Mouse (Mus musculus) midbrain, postnatal 0 days (tissue): Measurements from ENCODE around the gene Ears2. TPM values are rescaled to one million over a fixed set of nuclear protein-coding genes. Genes with fewer than 3 reads are reported as not detected.

Source experiments
- ATAC-seq: fragments of 200-750 bp; cut with Nextera tagmentation; 2 replicates; pipeline ENCODE4 v1.8.0; 2017; ENCODE audit warnings: moderate number of reproducible peaks, mild to moderate bottlenecking, moderate TSS enrichment, moderate library complexity; ENCODE audit not compliant: low FRiP score
- DNase-seq: peaks from one replicate; pipeline ENCODE4 v3.0.0-alpha.2; 2015; ENCODE audit warnings: low spot score
- H3K27ac ChIP-seq: fragments of 300-500 bp; sonication (generic); 2 replicates; pipeline ENCODE4 v1.5.1; 2014; ENCODE audit warnings: low read depth, mild to moderate bottlenecking, low read length, mixed read lengths
- H3K27me3 ChIP-seq: fragments of 300-500 bp; sonication (generic); 2 replicates; pipeline ENCODE4 v1.6.1; 2014; ENCODE audit warnings: low read length, control low read depth, mixed read lengths; ENCODE audit not compliant: insufficient read depth
- H3K36me3 ChIP-seq: fragments of 300-500 bp; sonication (generic); 2 replicates; pipeline ENCODE4 v1.6.1; 2014; ENCODE audit warnings: low read length, control low read depth, mixed read lengths; ENCODE audit not compliant: insufficient read depth
- H3K4me1 ChIP-seq: fragments of 300-500 bp; sonication (generic); 2 replicates; pipeline ENCODE4 v1.6.1; 2014; ENCODE audit warnings: mild to moderate bottlenecking, control low read depth, antibody characterized with exemption, low read length, mixed read lengths; ENCODE audit not compliant: insufficient read depth
- H3K4me2 ChIP-seq: fragments of 300-500 bp; sonication (generic); 2 replicates; pipeline ENCODE4 v1.6.1; 2014; ENCODE audit warnings: low read depth, mild to moderate bottlenecking, low read length, mixed read lengths; ENCODE audit not compliant: poor library complexity, severe bottlenecking
- H3K4me3 ChIP-seq: fragments of 300-500 bp; sonication (generic); 2 replicates; pipeline ENCODE4 v1.5.1; 2014; ENCODE audit warnings: low read depth, mild to moderate bottlenecking, low read length, moderate library complexity
- H3K9ac ChIP-seq: fragments of 300-500 bp; sonication (generic); replicated peaks from 2 replicates; pipeline ENCODE4 v1.6.1; 2014; ENCODE audit warnings: mild to moderate bottlenecking, low read length, moderate library complexity, mixed read lengths; ENCODE audit not compliant: poor library complexity, severe bottlenecking
- H3K9me3 ChIP-seq: fragments of 300-500 bp; sonication (generic); 2 replicates; pipeline ENCODE4 v1.6.1; 2016; ENCODE audit warnings: low read length, control low read depth
- CTCF ChIP-seq: IDR thresholded peaks from 2 replicates; pipeline ENCODE4 v1.5.1; 2016; ENCODE audit warnings: antibody characterized with exemption, mild to moderate bottlenecking
- WGBS: fragments of 180-500 bp; shearing (Covaris S2); extraction: QIAGEN DNeasy Blood & Tissue Kit; methylation state at CpG from one replicate; pipeline ENCODE4 v1.1.7; 2014; 5-methylcytosine and 5-hydroxymethylcytosine counted together
- polyA plus RNA-seq: library from polyadenylated mRNA; unstranded; fragments of >200 nt; fragmentation: Nextera tagmentation; extraction: Ambion mirVana; gene quantifications from 2 replicates; pipeline ENCODE4 v1.2.1, GENCODE M21; 2015
- total RNA-seq: library from RNA; depleted of rRNA; stranded (reverse); fragments of >200 nt; gene quantifications from 2 replicates; pipeline ENCODE4 v1.2.3, GENCODE M21; 2014

Ears2 gene
- total and polyA plus RNA-seq, 2 experiments from 2014 or later = 7.5 to 15.3 TPM

DNA sequence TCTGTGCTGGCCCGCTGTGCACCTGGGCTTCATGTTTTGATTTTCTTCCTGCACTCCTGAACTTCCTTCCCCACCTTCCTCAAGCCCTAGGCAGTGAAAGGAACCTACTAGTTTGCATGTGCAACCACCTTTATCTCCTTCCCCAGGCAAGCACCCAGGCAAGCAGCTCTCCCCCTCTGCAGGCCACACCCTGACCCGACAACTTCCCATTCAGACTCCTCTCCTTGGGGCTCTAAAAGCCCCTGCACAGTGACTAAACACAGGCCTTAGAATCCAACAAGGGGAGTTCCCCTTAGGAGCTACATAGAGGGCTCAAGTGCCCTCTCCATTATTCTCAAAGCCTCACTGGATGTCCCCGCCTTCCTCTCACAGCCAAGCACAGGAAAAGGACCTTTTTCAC is 48.8 kb downstream of the Ears2 start:
- Histone ChIP-seq H3K4me3 (no peak overlapping the region), H3K27me3 (no peaks in the 10 kb centered on the region), H3K9me3 (no peaks in the 10 kb centered on the region), H3K4me1 (peaks cover 14% of the 10 kb centered on the region), H3K4me2 (peak overlapping the region; percentile 18; the same call in 1 of the 2 replicates), H3K9ac (no peak overlapping the region), H3K36me3 (no peaks in the 10 kb centered on the region), H3K27ac (no peak overlapping the region)
- WGBS = 63% methylated on average over 3 of the region's 3 CpGs
- TF ChIP-seq CTCF = no peak
- ATAC-seq (no peak), DNase-seq (no peak)

DNA sequence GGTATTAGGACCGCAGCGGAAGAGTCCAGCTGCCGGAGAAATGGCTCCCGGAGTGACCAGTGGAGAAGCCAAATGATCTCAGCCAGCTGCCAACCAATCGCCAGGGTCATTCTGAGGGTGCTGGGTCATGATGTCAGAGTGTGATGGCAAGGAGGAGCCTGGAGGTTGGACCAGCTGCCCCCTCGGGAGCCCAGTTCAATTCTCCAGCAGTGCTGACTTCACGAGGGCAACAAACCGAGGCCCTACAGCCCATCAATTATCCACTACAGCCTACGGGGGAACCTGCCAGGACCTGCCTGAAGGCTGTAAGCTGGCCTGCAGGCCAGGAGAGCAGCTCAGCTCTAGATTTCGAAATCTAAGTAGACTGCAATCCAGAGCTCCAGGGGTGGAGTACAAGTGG is 51.3 kb downstream of the Ears2 start:
- WGBS = 70% methylated on average over 10 of the region's 10 CpGs

DNA sequence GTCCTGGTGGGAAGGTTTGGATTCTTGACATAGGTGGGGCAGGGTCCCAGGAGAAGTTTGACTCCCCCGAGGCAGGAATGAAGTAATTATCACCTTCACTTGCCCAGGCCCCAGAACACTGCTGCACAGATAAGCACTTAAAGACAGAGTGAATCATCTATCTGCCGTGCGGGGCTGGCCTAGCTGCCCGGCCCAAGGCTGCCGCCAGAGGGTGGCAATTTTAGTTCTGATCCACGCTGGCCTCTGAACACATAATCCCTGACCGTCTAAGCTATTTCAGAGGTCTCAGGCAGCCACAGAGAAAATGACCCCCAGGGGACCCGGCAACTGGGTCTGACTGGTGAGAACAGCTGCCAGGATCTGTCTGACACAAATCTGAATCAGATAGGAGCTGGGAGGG is 52.0 kb downstream of the Ears2 start:
- ATAC-seq (no peak), DNase-seq (no peak)
- Histone ChIP-seq H3K4me2 (no peak overlapping the region), H3K27me3 (no peaks in the 10 kb centered on the region), H3K36me3 (peaks cover 10% of the 10 kb centered on the region), H3K27ac (no peak overlapping the region), H3K4me3 (no peak overlapping the region), H3K9ac (no peak overlapping the region), H3K9me3 (no peaks in the 10 kb centered on the region), H3K4me1 (peaks cover 14% of the 10 kb centered on the region)
- TF ChIP-seq CTCF = peak; percentile 7; the same call in 1 of the 2 replicates
- 46% methylated on average over 8 of the region's 8 CpGs for WGBS

More for the DNA sequence above, 51.3 kb downstream of the Ears2 start:
- no peak overlapping the region for H3K4me3 ChIP-seq
- H3K9ac ChIP-seq = no peak overlapping the region
- no peak overlapping the region for H3K4me2 ChIP-seq
- H3K4me1 ChIP-seq = peaks cover 14% of the 10 kb centered on the region
- ATAC-seq (no peak), DNase-seq (no peak)
- no peaks in the 10 kb centered on the region for H3K9me3 ChIP-seq
- no peak for TF ChIP-seq CTCF
- H3K27ac ChIP-seq = no peak overlapping the region
- H3K36me3 ChIP-seq = peaks cover 4% of the 10 kb centered on the region
- H3K27me3 ChIP-seq = no peaks in the 10 kb centered on the region

DNA sequence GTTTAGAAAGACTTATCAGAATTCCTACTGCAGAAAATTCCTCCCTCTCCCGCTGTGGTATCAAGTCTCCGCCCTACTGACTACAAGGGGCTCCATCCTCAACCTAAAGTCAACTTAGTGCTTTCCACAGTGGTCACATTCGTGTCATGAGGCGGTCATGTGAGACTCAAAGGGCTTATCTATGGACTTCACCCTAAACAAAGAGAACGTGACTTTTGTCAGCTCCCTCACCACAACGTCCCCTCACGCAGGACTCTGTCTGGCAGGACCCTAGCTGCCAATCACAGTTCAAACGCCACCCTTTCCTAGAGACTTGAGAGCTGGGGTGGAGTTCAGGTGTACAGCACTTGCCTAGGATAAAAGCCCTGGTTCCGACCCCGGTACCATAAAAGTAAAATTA is 54.1 kb downstream of the Ears2 start:
- H3K27ac ChIP-seq = no peak overlapping the region
- 89% methylated on average over 10 of the region's 10 CpGs for WGBS
- no peak for DNase-seq
- no peaks in the 10 kb centered on the region for H3K9me3 ChIP-seq
- H3K36me3 ChIP-seq = peaks cover 24% of the 10 kb centered on the region
- no peak for ATAC-seq
- H3K4me3 ChIP-seq = no peak overlapping the region
- no peak overlapping the region for H3K4me2 ChIP-seq
- no peaks in the 10 kb centered on the region for H3K27me3 ChIP-seq
- H3K4me1 ChIP-seq = no peaks in the 10 kb centered on the region
- H3K9ac ChIP-seq = no peak overlapping the region
- TF ChIP-seq CTCF = no peak

GRCm38 (mm10) chr7:122012370-122012769 is 54.7 kb downstream of the Ears2 start:
- H3K4me2 ChIP-seq = no peak overlapping the region
- H3K9ac ChIP-seq = no peak overlapping the region
- ATAC-seq (no peak), DNase-seq (no peak)
- peaks cover 27% of the 10 kb centered on the region for H3K36me3 ChIP-seq
- no peaks in the 10 kb centered on the region for H3K27me3 ChIP-seq
- H3K4me3 ChIP-seq = no peak overlapping the region
- whole genome bisulfite sequencing = 97% methylated on average over 4 of the region's 4 CpGs
- no peaks in the 10 kb centered on the region for H3K4me1 ChIP-seq
- H3K9me3 ChIP-seq = no peaks in the 10 kb centered on the region
- no peak for TF ChIP-seq CTCF
- no peak overlapping the region for H3K27ac ChIP-seq

DNA sequence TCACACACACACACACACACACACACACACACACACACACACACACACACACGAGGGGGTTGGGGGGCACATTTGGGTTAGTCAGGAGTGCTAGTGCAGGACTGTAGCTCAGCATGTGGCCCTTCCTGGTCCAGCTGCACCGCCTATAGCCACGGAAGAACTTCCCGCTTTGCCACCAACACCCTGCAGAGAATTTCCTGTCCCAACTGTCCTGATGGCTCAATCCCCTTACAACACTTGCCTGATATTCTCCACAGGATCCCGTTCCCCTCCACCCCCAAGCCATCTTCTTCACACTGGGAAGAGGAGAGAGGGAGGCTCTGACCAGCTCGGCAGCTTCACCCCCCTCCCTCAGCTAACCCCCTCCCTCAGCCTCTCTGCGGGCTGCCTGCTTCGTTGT is 66.7 kb downstream of the Ears2 start:
- Histone ChIP-seq H3K36me3 (peaks cover 77% of the 10 kb centered on the region), H3K4me1 (no peaks in the 10 kb centered on the region), H3K4me3 (no peak overlapping the region), H3K4me2 (no peak overlapping the region), H3K27ac (no peak overlapping the region), H3K27me3 (no peaks in the 10 kb centered on the region), H3K9ac (no peak overlapping the region), H3K9me3 (no peaks in the 10 kb centered on the region)
- ATAC-seq = no peak
- no peak for TF ChIP-seq CTCF
- DNase-seq = no peak
- WGBS = 64% methylated on average over 8 of the region's 8 CpGs
